Mouse (Mus musculus): ENCODE measurements around the gene Rcan2. TPM values are rescaled to one million over a fixed set of nuclear protein-coding genes. Genes with fewer than 3 reads are reported as not detected.

Rcan2 gene
- polyA plus RNA-seq, 1 experiment from 2014 or later, result 104 TPM

DNA sequence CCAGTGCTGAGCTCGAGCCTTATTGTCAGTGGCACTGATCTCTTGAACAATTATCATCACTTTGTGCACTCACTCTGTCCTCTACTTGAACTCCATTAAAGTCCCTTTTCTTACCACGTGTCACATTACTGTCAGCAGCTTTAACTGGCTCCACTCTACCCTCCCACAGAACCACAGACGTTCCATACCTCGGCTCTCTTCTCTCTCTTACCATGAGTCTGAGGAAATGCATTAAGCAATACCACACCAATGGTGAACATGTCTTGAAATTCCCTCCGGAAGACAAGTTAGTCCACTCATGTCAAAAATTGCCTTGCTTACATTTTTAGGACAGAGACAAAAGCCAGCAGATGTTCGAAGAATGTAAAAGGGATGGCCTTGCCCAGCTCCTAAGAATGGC lies 267.7 kb downstream of the Rcan2 start:
- H3K4me2 ChIP-seq, result no peak overlapping the region
- no peak overlapping the region for H3K9ac ChIP-seq
- H3K27ac ChIP-seq, result no peak overlapping the region
- ATAC-seq (ENCODE audit: low FRiP score), result no peak
- WGBS, result 83% methylated on average over 6 of the region's 6 CpGs
- H3K4me1 ChIP-seq (replicated peaks), result no peaks in the 10 kb centered on the region
- no peak overlapping the region for H3K4me3 ChIP-seq
- H3K27me3 ChIP-seq, result no peaks in the 10 kb centered on the region
- H3K36me3 ChIP-seq, result no peaks in the 10 kb centered on the region
- no peaks in the 10 kb centered on the region for H3K9me3 ChIP-seq

DNA sequence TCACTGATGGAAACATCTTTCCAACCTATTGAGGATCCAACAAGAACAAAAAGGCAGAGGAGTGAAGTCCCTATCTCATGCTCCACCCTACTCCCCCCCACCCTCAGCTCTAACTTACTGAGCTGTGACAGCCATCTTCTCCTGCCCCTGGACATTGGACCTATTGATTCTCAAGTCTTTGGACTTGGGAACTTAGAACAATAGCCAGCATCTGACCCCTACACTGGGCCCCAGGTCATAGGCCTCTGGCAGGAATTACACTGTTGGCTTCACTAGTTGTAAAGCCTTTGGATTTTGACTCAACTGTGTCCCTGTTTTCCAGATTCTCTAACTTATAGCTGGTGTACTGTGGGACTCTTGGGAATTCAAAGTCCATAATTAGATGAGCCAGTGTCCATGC lies 270.5 kb downstream of the Rcan2 start:
- Histone ChIP-seq H3K4me3 (no peak overlapping the region), H3K9ac (no peak overlapping the region), H3K9me3 (no peaks in the 10 kb centered on the region), H3K4me2 (no peak overlapping the region), H3K36me3 (no peaks in the 10 kb centered on the region), H3K27me3 (no peaks in the 10 kb centered on the region), H3K27ac (no peak overlapping the region), H3K4me1 (replicated peaks) (no peaks in the 10 kb centered on the region)
- no peak for ATAC-seq (ENCODE audit: low FRiP score)

DNA sequence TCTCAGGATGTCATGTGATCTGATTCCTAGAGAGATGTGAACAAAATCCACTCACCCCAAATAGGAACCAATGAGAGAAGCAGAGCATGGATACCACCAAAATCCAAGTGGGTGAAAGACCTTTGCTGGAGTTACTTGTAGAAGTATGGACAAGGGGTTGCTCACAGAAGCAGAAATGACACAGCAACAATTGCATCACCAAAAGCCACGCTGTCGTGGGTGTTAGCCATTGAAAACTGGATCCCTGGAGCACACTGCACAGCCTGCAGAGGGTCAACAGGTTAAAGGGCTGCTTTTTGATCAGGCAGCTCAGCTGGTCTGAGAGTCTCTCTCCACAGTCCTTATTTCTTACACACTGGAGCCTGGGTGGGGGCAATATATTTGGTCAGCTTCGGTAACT lies 274.4 kb downstream of the Rcan2 start:
- peaks cover 10% of the 10 kb centered on the region for H3K4me1 ChIP-seq (replicated peaks)
- H3K9me3 ChIP-seq, result no peaks in the 10 kb centered on the region
- ATAC-seq (ENCODE audit: low FRiP score), result no peak
- 68% methylated on average over 3 of the region's 3 CpGs for WGBS
- no peak overlapping the region for H3K4me3 ChIP-seq
- peaks cover 3% of the 10 kb centered on the region for H3K36me3 ChIP-seq
- H3K9ac ChIP-seq, result no peak overlapping the region
- no peak overlapping the region for H3K27ac ChIP-seq
- H3K4me2 ChIP-seq, result no peak overlapping the region
- no peaks in the 10 kb centered on the region for H3K27me3 ChIP-seq

DNA sequence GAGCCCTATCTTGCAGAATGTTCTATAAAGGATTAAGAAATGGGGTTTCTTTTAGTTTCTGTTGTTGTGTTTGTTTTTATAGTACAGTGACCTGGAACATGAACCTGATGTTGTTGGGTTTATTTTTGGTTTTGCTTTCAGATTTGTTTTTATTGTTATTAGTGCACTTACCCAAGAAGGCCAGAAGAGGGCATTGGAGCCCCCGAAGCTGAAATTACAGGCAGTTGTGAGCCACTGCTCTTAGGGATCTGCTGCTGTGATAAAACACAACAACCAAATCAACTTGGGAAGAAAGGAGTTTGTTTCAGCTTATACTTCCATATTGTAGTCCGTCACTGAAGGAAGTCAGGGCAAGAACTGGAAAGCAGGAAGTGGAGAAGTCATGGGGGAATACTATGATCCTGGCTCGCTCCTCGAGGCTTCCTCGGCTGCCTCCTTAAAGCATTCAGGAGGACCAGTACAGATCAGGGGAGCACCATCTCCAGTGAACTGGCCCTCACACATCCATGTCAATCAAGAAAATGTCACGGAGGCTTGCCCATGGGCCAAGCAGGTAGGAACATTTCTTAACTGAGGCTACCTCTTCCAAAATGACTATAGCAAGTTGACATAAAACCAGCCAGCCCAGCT lies 275.0 kb downstream of the Rcan2 start:
- no peak for ATAC-seq (ENCODE audit: low FRiP score)

DNA sequence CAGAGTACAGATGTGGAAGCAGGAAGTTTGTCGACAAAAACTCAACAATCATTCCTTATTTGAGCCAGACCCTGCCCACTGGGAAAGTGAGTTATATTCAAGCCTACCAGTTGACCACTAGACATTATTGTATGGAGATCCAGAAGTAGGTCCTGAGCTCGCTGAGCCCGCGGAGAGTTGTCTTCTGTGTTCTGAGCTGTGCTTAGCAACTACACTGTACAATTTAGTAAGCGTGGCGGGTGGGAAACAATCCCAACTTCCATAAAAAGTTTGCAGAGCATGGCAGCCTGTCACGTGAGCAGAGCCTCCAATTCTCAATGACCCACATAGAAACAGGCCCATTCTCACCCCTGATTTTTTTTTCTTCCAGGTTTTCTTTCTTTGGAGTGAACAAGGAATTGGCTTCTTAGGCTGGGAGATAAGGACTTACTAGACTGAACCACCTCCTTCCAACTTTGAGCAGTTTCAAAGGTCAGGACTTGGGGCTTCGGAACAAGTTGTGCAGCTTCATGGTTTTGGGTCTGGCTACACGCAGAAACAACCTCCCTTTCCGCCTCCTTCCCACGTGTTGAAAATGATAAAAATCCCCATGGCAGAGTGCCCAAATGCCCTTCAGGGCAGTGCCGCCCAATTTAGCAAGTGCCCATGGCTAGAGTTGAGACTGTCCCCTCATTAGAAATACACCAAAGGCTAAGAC lies 276.1 kb downstream of the Rcan2 start:
- Histone ChIP-seq H3K4me2 (no peak overlapping the region), H3K4me3 (no peak overlapping the region), H3K9ac (no peak overlapping the region), H3K9me3 (no peaks in the 10 kb centered on the region), H3K27me3 (no peaks in the 10 kb centered on the region), H3K36me3 (peaks cover 20% of the 10 kb centered on the region), H3K27ac (no peak overlapping the region), H3K4me1 (replicated peaks) (peaks cover 24% of the 10 kb centered on the region)
- ATAC-seq (ENCODE audit: low FRiP score), result no peak
- WGBS, result 89% methylated on average over 12 of the region's 12 CpGs

More for the DNA sequence above, 275.0 kb downstream of the Rcan2 start:
- H3K9ac ChIP-seq, result no peak overlapping the region
- H3K36me3 ChIP-seq, result peaks cover 9% of the 10 kb centered on the region
- no peak overlapping the region for H3K4me3 ChIP-seq
- peaks cover 12% of the 10 kb centered on the region for H3K4me1 ChIP-seq (replicated peaks)
- WGBS, result 54% methylated on average over 6 of the region's 6 CpGs
- H3K27me3 ChIP-seq, result no peaks in the 10 kb centered on the region
- no peaks in the 10 kb centered on the region for H3K9me3 ChIP-seq
- H3K27ac ChIP-seq, result no peak overlapping the region
- H3K4me2 ChIP-seq, result no peak overlapping the region

DNA sequence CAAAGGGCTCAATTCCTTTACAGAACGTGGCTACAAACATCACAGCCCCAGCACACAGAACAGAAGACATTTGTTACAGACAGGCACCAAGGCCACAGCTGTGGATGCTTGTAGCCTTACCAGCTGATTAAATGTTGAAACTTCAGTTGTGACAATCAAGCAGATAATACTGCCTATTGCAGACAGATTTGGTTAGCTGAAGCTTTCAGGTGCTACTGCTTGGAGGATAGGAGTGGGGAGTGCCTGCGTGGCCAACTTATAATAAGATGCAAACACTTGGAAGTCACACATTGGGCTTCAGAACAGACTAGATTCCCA lies 276.7 kb downstream of the Rcan2 start:
- 72% methylated on average over 2 of the region's 2 CpGs for WGBS
- ATAC-seq (ENCODE audit: low FRiP score), result no peak
- Histone ChIP-seq H3K4me1 (replicated peaks) (peaks cover 28% of the 10 kb centered on the region), H3K27me3 (no peaks in the 10 kb centered on the region), H3K4me3 (no peak overlapping the region), H3K36me3 (peaks cover 23% of the 10 kb centered on the region), H3K9ac (no peak overlapping the region), H3K4me2 (no peak overlapping the region), H3K27ac (no peak overlapping the region), H3K9me3 (no peaks in the 10 kb centered on the region)

DNA sequence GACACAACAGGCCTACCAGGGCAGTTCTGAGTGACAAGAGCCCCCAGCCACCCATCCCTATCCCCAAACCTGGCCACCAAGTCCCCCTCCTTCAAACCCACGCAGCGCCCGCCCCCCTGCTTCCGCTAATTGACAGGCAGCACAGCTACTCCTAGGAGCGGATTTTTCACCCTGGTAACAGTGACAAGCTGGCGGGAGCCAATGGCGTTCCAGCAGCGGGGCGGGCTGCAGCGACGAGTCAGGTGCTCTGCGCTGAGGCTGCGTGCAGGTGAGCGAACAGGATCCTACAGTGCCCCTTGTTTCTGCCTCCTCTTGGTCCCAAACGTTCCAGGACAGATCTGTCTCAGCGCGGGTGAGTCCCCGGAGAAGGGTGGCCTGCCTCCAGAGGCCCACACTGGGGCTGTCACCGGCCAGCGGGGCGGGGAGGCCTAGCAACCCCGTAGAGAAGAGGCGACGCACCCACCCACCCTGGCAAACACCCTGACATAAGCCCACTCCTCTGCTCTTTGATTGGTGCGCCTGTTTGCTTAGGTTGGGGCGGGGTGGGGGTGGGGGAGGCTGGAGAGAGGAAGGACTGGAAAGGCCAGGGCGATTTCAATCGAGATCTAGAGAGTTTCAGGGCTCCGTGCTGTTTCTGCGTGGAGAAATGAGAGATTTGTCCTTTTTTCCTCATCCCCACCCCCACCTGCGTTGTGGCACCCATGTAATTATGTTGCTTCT lies 277.6 kb downstream of the Rcan2 start, which contains the start of gene Enpp5:
Enpp5 (plus strand) TSS at position 183 of the 720 bp plus-strand sequence.
- under 1% methylated on average over 31 of the region's 31 CpGs for WGBS

DNA sequence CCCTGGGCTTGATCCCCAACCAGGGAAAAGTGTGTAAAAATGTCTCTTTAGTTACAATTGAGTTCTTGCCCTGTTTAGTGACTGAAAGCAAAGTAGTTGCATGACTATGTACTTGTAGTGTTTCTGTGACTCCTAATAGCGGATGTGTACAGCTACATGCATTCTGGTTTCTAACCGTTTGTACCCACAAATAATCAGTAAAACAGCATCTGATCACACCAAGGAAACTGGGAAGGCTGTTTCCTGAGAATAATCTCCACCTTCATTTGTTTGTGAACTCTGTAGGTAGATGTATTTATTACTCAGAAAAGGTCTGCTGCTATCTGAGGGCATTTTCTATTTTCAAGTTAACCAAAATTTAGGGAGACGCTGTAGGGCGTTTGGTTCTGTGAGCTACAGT lies 282.0 kb downstream of the Rcan2 start:
- H3K27me3 ChIP-seq, result no peaks in the 10 kb centered on the region
- ATAC-seq (ENCODE audit: low FRiP score), result no peak
- H3K36me3 ChIP-seq, result peaks cover 66% of the 10 kb centered on the region
- 94% methylated on average over 4 of the region's 4 CpGs for WGBS
- H3K4me2 ChIP-seq, result 0 out of 2 replicates have a peak overlapping the region, but pooled peaks have one; percentile 31
- H3K9ac ChIP-seq, result no peak overlapping the region
- H3K4me3 ChIP-seq, result no peak overlapping the region
- peaks cover 28% of the 10 kb centered on the region for H3K4me1 ChIP-seq (replicated peaks)
- H3K9me3 ChIP-seq, result no peaks in the 10 kb centered on the region
- no peak overlapping the region for H3K27ac ChIP-seq

More for the DNA sequence above, 277.6 kb downstream of the Rcan2 start, which contains the start of gene Enpp5:
- ATAC-seq (ENCODE audit: low FRiP score), result peak; percentile 99
- peak within 1 kb of the TSS; percentile 59 for H3K4me3 ChIP-seq
- peaks cover 28% of the 10 kb centered on the region for H3K4me1 ChIP-seq (replicated peaks)
- peak within 1 kb of the TSS; percentile 66 for H3K4me2 ChIP-seq
- peak within 1 kb of the TSS; percentile 93 for H3K27ac ChIP-seq
- no peaks in the 10 kb centered on the region for H3K27me3 ChIP-seq
- H3K9me3 ChIP-seq, result no peaks in the 10 kb centered on the region
- peak within 1 kb of the TSS; percentile 79 for H3K9ac ChIP-seq
- peaks cover 33% of the 10 kb centered on the region for H3K36me3 ChIP-seq

DNA sequence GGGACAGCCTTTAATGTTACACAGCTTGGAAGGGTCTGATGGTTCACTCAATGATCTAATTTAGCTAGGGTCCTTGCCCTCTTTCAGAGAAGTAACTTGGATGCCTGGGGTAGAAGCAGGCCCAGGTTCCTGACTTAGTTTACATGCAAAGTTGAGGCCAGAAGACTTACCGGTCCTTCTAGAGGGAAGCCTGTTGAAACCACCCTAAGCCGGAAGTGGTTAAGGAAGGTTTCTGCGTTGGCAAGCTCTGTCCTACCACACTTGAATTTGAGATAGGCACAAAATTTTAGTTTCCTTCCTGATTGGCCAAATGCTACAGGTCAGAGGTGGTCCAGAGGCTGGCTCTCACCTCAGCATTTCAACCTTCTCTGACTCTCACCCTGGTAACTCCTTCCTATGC lies 287.1 kb downstream of the Rcan2 start:
- 92% methylated on average over 3 of the region's 3 CpGs for WGBS
- no peak overlapping the region for H3K4me3 ChIP-seq
- H3K36me3 ChIP-seq, result peaks cover 54% of the 10 kb centered on the region
- no peak overlapping the region for H3K9ac ChIP-seq
- no peaks in the 10 kb centered on the region for H3K27me3 ChIP-seq
- H3K9me3 ChIP-seq, result no peaks in the 10 kb centered on the region
- ATAC-seq (ENCODE audit: low FRiP score), result no peak
- no peak overlapping the region for H3K27ac ChIP-seq
- H3K4me2 ChIP-seq, result no peak overlapping the region
- H3K4me1 ChIP-seq (replicated peaks), result no peaks in the 10 kb centered on the region

Other genes starting within 250 kb of the Rcan2 start
- 49.4 and 61.3 TPM in 2 replicates for gene Pla2g7, start 233.3 kb upstream of the Rcan2 start, polyA plus RNA-seq (2015; fragmentation: Nextera tagmentation; extraction: Ambion mirVana)
- gene Tdrd6, start 171.1 kb upstream of the Rcan2 start, polyA plus RNA-seq (2015; fragmentation: Nextera tagmentation; extraction: Ambion mirVana), result 0.10 and 0.75 TPM in 2 replicates
- 113 and 119 TPM in 2 replicates for gene Slc25a27, start 134.1 kb upstream of the Rcan2 start, polyA plus RNA-seq (2015; fragmentation: Nextera tagmentation; extraction: Ambion mirVana)
- 14.3 and 16.8 TPM in 2 replicates for gene Cyp39a1, start 133.9 kb upstream of the Rcan2 start, polyA plus RNA-seq (2015; fragmentation: Nextera tagmentation; extraction: Ambion mirVana)

Measured in hindbrain, embryonic 13.5 days (tissue).